Mouse (Mus musculus) heart, embryonic 14.5 days (tissue): ENCODE results near the gene Camta1. TPM values are rescaled to one million over a fixed set of nuclear protein-coding genes. Genes with fewer than 3 reads are reported as not detected.

Experiments
- ATAC-seq: fragments of 200-750 bp; cut with Nextera tagmentation; 2 replicates; pipeline ENCODE4 v1.8.0; 2017; ENCODE audit warnings: low read depth, moderate TSS enrichment; ENCODE audit not compliant: insufficient number of reproducible peaks, insufficient read depth, low FRiP score
- H3K27ac ChIP-seq, 2 experiments: fragments of 200-500 bp in 1 of 2; fragments of 300-500 bp in 1 of 2; sonication (generic) in 1 of 2; replicated peaks in 1 of 2; 2 replicates each; pipeline ENCODE4 v1.5.1; 2012 to 2014; ENCODE audit warnings: low read depth in 2 of 2, low read length in 2 of 2, control low read depth in 1 of 2, mild to moderate bottlenecking in 1 of 2, mixed read lengths in 1 of 2; ENCODE audit not compliant: control insufficient read depth in 1 of 2, insufficient read depth in 1 of 2
- H3K27me3 ChIP-seq: fragments of 300-500 bp; sonication (generic); 2 replicates; pipeline ENCODE4 v1.6.1; 2014; ENCODE audit warnings: mild to moderate bottlenecking, low read length, control low read depth; ENCODE audit not compliant: control insufficient read depth, insufficient read depth
- H3K36me3 ChIP-seq: fragments of 300-500 bp; sonication (generic); 2 replicates; pipeline ENCODE4 v1.6.1; 2014; ENCODE audit warnings: mild to moderate bottlenecking, control low read depth, low read length, mixed read lengths; ENCODE audit not compliant: control insufficient read depth, insufficient read depth
- H3K4me1 ChIP-seq, 2 experiments: fragments of 200-500 bp in 1 of 2; fragments of 300-500 bp in 1 of 2; sonication (generic) in 1 of 2; 2 replicates each; pipeline ENCODE4 v1.6.1; 2012 to 2014; ENCODE audit warnings: low read length in 2 of 2, control low read depth in 1 of 2, mixed read lengths in 1 of 2; ENCODE audit not compliant: control insufficient read depth in 2 of 2, insufficient read depth in 2 of 2
- H3K4me2 ChIP-seq: fragments of 300-500 bp; sonication (generic); 2 replicates; pipeline ENCODE4 v1.6.1; 2014; ENCODE audit warnings: mild to moderate bottlenecking, low read length
- H3K4me3 ChIP-seq, 2 experiments: fragments of 200-500 bp in 1 of 2; fragments of 300-500 bp in 1 of 2; sonication (generic) in 1 of 2; 2 replicates each; pipeline ENCODE4 v1.5.1; 2012 to 2014; ENCODE audit warnings: low read length in 2 of 2, mild to moderate bottlenecking in 2 of 2, control low read depth in 1 of 2, low read depth in 1 of 2, moderate library complexity in 1 of 2; ENCODE audit not compliant: control insufficient read depth in 1 of 2, insufficient read depth in 1 of 2
- H3K9ac ChIP-seq: fragments of 300-500 bp; sonication (generic); 2 replicates; pipeline ENCODE4 v1.6.1; 2014; ENCODE audit warnings: mild to moderate bottlenecking, low read length
- H3K9me3 ChIP-seq: fragments of 300-500 bp; sonication (generic); 2 replicates; pipeline ENCODE4 v1.6.1; 2016; ENCODE audit warnings: low read length, control low read depth; ENCODE audit not compliant: control insufficient read depth
- WGBS: fragments of 180-500 bp; shearing (Covaris S2); extraction: QIAGEN DNeasy Blood & Tissue Kit; methylation state at CpG from one replicate; pipeline ENCODE4 v1.1.7; 2014; 5-methylcytosine and 5-hydroxymethylcytosine counted together
- polyA plus RNA-seq: library from polyadenylated mRNA; unstranded; fragments of >200 nt; fragmentation: Nextera tagmentation; extraction: Ambion mirVana; gene quantifications from 2 replicates; pipeline ENCODE4 v1.2.1, GENCODE M21; 2014

The Camta1 gene
- polyA plus RNA-seq, 1 experiment from 2014 or later: 150 TPM

DNA sequence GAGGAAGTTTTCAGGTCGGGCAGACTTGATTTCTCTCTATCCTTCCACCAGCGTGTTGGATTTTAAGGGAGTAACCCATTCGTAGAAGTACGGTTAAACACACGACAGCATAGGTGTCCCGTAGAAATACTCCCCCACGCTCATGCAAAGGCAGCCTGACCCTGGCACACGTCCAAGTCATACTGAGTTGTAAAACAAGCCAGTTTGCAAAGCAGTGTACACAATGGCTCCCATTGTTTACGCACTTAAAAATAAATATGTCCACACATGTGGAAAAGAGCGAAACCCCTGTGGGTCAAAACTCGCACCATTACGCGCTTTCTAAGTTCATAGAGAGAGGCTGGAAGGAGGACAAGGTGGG, 971.7 kb downstream of the Camta1 start:
- WGBS: 58% methylated on average over 13 of the region's 13 CpGs
- Histone ChIP-seq H3K4me1 (no peaks in the 10 kb centered on the region), H3K4me3 (no peak overlapping the region), H3K9ac (no peak overlapping the region), H3K9me3 (no peaks in the 10 kb centered on the region), H3K27me3 (no peaks in the 10 kb centered on the region), H3K27ac (no peak overlapping the region), H3K36me3 (no peaks in the 10 kb centered on the region), H3K4me2 (peak overlapping the region; percentile 35)
- ATAC-seq: no peak

DNA sequence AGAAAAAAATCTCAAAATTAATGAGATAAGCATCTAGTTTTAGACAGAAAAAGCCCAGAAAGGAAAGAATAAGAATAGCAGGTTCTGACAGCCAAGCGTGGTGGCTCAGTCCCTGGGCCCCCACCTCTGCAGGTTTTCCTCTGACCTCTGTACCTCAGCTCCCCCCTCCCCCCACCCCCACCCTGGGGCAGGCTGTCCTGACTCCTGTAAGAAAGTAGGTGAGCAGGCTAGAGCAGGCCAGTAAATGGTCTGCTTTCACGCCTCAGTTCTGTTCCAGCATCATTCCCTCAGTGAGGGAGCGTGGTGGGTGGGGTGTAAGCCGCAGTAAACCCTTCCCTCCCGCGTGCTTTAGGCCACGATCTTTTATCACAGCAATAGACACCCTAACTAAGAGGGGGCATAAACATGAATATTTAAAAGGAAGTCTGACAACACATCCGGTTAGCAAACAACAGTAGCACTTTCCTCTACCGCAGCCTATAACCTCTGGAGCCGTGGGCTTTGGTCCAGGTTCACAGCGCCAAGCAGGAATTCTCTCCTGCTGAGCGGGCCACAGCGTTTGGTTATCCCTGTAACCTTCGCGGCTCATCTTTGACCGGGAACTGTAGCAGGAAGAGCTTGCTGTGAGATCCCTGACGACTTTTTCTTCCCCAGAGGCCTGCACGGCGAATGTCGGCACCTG, 972.3 kb downstream of the Camta1 start:
- Histone ChIP-seq H3K36me3 (no peaks in the 10 kb centered on the region), H3K4me2 (peak overlapping the region; percentile 35), H3K27ac (no peak overlapping the region), H3K4me1 (no peaks in the 10 kb centered on the region), H3K9ac (no peak overlapping the region), H3K4me3 (no peak overlapping the region), H3K9me3 (no peaks in the 10 kb centered on the region), H3K27me3 (no peaks in the 10 kb centered on the region)
- no peak for ATAC-seq
- WGBS: 41% methylated on average over 20 of the region's 20 CpGs

GRCm38 (mm10) chr4:150888492-150888891, 973.2 kb downstream of the Camta1 start:
- no peak overlapping the region for H3K4me2 ChIP-seq
- ATAC-seq: no peak
- H3K27me3 ChIP-seq: no peaks in the 10 kb centered on the region
- H3K9ac ChIP-seq: no peak overlapping the region
- H3K36me3 ChIP-seq: no peaks in the 10 kb centered on the region
- no peaks in the 10 kb centered on the region for H3K4me1 ChIP-seq
- H3K9me3 ChIP-seq: no peaks in the 10 kb centered on the region
- WGBS: 63% methylated on average over 4 of the region's 4 CpGs
- H3K4me3 ChIP-seq: no peak overlapping the region
- H3K27ac ChIP-seq: no peak overlapping the region

GRCm38 (mm10) chr4:150887903-150888302, 973.8 kb downstream of the Camta1 start:
- no peaks in the 10 kb centered on the region for H3K27me3 ChIP-seq
- H3K4me3 ChIP-seq: no peak overlapping the region
- whole genome bisulfite sequencing: 85% methylated on average over 5 of the region's 5 CpGs
- H3K9me3 ChIP-seq: no peaks in the 10 kb centered on the region
- no peak overlapping the region for H3K4me2 ChIP-seq
- H3K36me3 ChIP-seq: no peaks in the 10 kb centered on the region
- no peak for ATAC-seq
- no peaks in the 10 kb centered on the region for H3K4me1 ChIP-seq
- no peak overlapping the region for H3K27ac ChIP-seq
- H3K9ac ChIP-seq: no peak overlapping the region

GRCm38 (mm10) chr4:150882632-150883031, 979.0 kb downstream of the Camta1 start:
- 76% methylated on average over 5 of the region's 5 CpGs for WGBS
- Histone ChIP-seq H3K36me3 (no peaks in the 10 kb centered on the region), H3K4me3 (no peak overlapping the region), H3K9ac (no peak overlapping the region), H3K27me3 (no peaks in the 10 kb centered on the region), H3K4me1 (no peaks in the 10 kb centered on the region), H3K27ac (no peak overlapping the region), H3K9me3 (peaks cover 22% of the 10 kb centered on the region), H3K4me2 (no peak overlapping the region)
- ATAC-seq: no peak

DNA sequence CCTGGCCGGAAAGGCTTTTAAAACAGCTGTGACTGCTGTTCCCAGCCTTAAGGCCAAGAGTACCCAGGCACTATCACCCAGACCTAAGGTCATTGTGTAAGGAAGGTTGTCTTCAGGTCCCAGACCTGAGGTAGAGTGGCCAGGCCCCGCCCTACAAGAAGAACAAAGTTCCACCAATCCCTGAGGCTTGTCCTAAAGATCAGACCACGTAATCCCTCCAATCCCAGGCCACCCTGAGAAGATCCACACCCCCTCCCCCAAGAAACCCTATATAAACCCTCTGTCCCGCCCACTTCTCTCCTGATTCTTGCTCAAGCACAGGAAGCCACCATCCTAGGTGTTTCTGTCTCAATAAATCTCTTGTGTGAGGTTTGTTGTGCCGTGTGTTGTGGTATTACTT, 981.3 kb downstream of the Camta1 start:
- WGBS: 83% methylated on average over 5 of the region's 5 CpGs
- no peak for ATAC-seq
- H3K27ac ChIP-seq: no peak overlapping the region
- H3K9ac ChIP-seq: no peak overlapping the region
- no peaks in the 10 kb centered on the region for H3K27me3 ChIP-seq
- no peak overlapping the region for H3K4me2 ChIP-seq
- no peaks in the 10 kb centered on the region for H3K36me3 ChIP-seq
- H3K9me3 ChIP-seq: peaks cover 22% of the 10 kb centered on the region
- H3K4me1 ChIP-seq: no peaks in the 10 kb centered on the region
- no peak overlapping the region for H3K4me3 ChIP-seq

- Histone ChIP-seq H3K9me3 (peaks cover 22% of the 10 kb centered on the region), H3K27ac (no peak overlapping the region), H3K4me3 (no peak overlapping the region), H3K4me1 (no peaks in the 10 kb centered on the region), H3K9ac (no peak overlapping the region), H3K4me2 (no peak overlapping the region), H3K36me3 (no peaks in the 10 kb centered on the region), H3K27me3 (no peaks in the 10 kb centered on the region)
- 88% methylated on average over 22 of the region's 22 CpGs for WGBS
- ATAC-seq: no peak
Observed at GRCm38 (mm10) chr4:150879631-150880030, 982.0 kb downstream of the Camta1 start.

GRCm38 (mm10) chr4:150875393-150875792, 986.3 kb downstream of the Camta1 start:
- Histone ChIP-seq H3K4me2 (no peak overlapping the region), H3K9me3 (peaks cover 22% of the 10 kb centered on the region), H3K9ac (no peak overlapping the region), H3K36me3 (no peaks in the 10 kb centered on the region), H3K27me3 (no peaks in the 10 kb centered on the region), H3K4me1 (peaks cover 17 to 18% of the 10 kb centered on the region in 2 experiments), H3K4me3 (no peak overlapping the region), H3K27ac (no peak overlapping the region)
- WGBS: 81% methylated on average over 10 of the region's 10 CpGs
- no peak for ATAC-seq
